Mouse (Mus musculus) embryonic facial prominence, embryonic 12.5 days (tissue): ENCODE measurements around the gene Tmprss11f. TPM values are rescaled to one million over a fixed set of nuclear protein-coding genes. Genes with fewer than 3 reads are reported as not detected.

Source experiments
- ATAC-seq: fragments of 200-750 bp; cut with Nextera tagmentation; 2 replicates; pipeline ENCODE4 v1.8.0; 2017; ENCODE audit not compliant: insufficient number of reproducible peaks, insufficient read depth, low FRiP score, low TSS enrichment
- H3K27ac ChIP-seq: fragments of 300-500 bp; sonication (generic); 2 replicates; pipeline ENCODE4 v1.5.1; 2016; ENCODE audit warnings: mild to moderate bottlenecking
- H3K27me3 ChIP-seq: fragments of 300-500 bp; sonication (generic); 2 replicates; pipeline ENCODE4 v1.6.1; 2016; ENCODE audit warnings: mild to moderate bottlenecking, moderate library complexity
- H3K36me3 ChIP-seq: fragments of 300-500 bp; sonication (generic); 2 replicates; pipeline ENCODE4 v1.6.1; 2016; ENCODE audit warnings: mild to moderate bottlenecking
- H3K4me1 ChIP-seq: fragments of 300-500 bp; sonication (generic); 2 replicates; pipeline ENCODE4 v1.6.1; 2016
- H3K4me2 ChIP-seq: fragments of 300-500 bp; sonication (generic); replicated peaks from 2 replicates; pipeline ENCODE4 v1.6.1; 2016; ENCODE audit warnings: mild to moderate bottlenecking, moderate library complexity
- H3K4me3 ChIP-seq: fragments of 300-500 bp; sonication (generic); 2 replicates; pipeline ENCODE4 v1.5.1; 2016; ENCODE audit warnings: mild to moderate bottlenecking
- H3K9ac ChIP-seq: fragments of 300-500 bp; sonication (generic); 2 replicates; pipeline ENCODE4 v1.6.1; 2016; ENCODE audit warnings: mild to moderate bottlenecking, moderate library complexity
- H3K9me3 ChIP-seq: fragments of 300-500 bp; sonication (generic); 2 replicates; pipeline ENCODE4 v1.6.1; 2016; ENCODE audit warnings: mild to moderate bottlenecking, moderate library complexity
- WGBS: fragments of 180-500 bp; shearing (Covaris S2); methylation state at CpG from one replicate; pipeline ENCODE4 v1.1.7; 2016; 5-methylcytosine and 5-hydroxymethylcytosine counted together
- polyA plus RNA-seq: library from polyadenylated mRNA; unstranded; fragments of >200 nt; fragmentation: Nextera tagmentation; extraction: Ambion mirVana; gene quantifications from 2 replicates; pipeline ENCODE4 v1.2.1, GENCODE M21; 2016

Gene Tmprss11f
- polyA plus RNA-seq, 1 experiment from 2014 or later, result 0.06 TPM

- 77% methylated on average over 9 of the region's 9 CpGs for WGBS
- Histone ChIP-seq H3K9me3 (no peaks in the 10 kb centered on the region), H3K4me1 (no peaks in the 10 kb centered on the region), H3K27ac (no peak within 1 kb of the TSS), H3K4me3 (no peak within 1 kb of the TSS), H3K27me3 (no peaks in the 10 kb centered on the region), H3K4me2 (no peak within 1 kb of the TSS), H3K9ac (no peak within 1 kb of the TSS), H3K36me3 (no peaks in the 10 kb centered on the region)
- no peak for ATAC-seq
Observed at GRCm38 (mm10) chr5:86518500-86518899, 113.7 kb downstream of the Tmprss11f start, which contains the start of gene Tmprss11g. Gene Tmprss11g, minus strand, starts transcription at chr5:86518600.

DNA sequence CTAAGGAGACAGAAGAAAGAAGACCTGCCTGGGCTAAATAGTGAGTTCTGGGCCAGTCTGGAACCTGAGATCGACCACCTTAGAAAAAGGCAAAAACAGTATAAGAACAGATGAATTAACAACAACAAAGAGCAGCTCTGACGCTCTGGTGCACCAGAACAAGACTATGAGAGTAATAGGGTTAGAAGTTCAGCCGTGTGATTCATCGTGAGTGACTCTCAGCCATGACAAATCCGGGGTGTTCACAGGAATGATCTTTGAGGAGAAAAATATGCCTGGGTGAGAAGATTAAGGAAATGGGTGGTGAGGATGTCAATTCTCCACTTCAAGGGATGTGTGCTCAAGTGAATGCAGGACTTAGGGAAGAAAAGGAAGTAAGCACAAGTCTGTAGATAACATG, 120.7 kb downstream of the Tmprss11f start:
- WGBS, result 76% methylated on average over 5 of the region's 5 CpGs

GRCm38 (mm10) chr5:86493453-86493852, 138.8 kb downstream of the Tmprss11f start:
- Histone ChIP-seq H3K36me3 (no peaks in the 10 kb centered on the region), H3K27ac (no peak overlapping the region), H3K4me1 (no peaks in the 10 kb centered on the region), H3K9ac (no peak overlapping the region), H3K4me3 (no peak overlapping the region), H3K9me3 (no peaks in the 10 kb centered on the region), H3K27me3 (no peaks in the 10 kb centered on the region), H3K4me2 (no peak overlapping the region)
- WGBS, result 81% methylated on average over 1 of the region's 1 CpGs
- ATAC-seq, result no peak

More for the DNA sequence above, 120.7 kb downstream of the Tmprss11f start:
- ATAC-seq, result no peak
- Histone ChIP-seq H3K27me3 (no peaks in the 10 kb centered on the region), H3K27ac (no peak overlapping the region), H3K9me3 (no peaks in the 10 kb centered on the region), H3K4me2 (no peak overlapping the region), H3K4me1 (no peaks in the 10 kb centered on the region), H3K4me3 (no peak overlapping the region), H3K9ac (no peak overlapping the region), H3K36me3 (no peaks in the 10 kb centered on the region)

DNA sequence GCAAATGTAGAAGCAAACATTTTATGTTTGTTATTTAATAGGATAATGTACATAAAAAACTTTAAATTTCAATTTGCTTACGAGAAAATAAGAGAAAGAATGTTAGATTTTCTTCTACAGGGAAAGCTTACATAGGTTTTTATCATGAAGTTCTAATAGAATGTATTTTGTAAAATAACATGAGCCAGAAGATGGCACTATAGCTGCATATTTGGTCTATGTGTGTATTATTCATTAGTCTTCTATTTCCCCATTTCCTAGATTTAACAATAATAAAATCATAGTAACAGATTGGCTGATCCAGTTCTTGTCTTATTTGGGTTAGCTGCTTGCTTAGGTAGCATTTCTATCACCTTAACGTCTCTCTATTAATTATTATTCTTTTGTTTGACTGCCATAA, 149.7 kb downstream of the Tmprss11f start:
- H3K4me2 ChIP-seq, result no peak overlapping the region
- ATAC-seq, result no peak
- no peak overlapping the region for H3K27ac ChIP-seq
- H3K9ac ChIP-seq, result no peak overlapping the region
- H3K36me3 ChIP-seq, result no peaks in the 10 kb centered on the region
- H3K4me3 ChIP-seq, result no peak overlapping the region
- no peaks in the 10 kb centered on the region for H3K9me3 ChIP-seq
- WGBS, result 73% methylated on average over 2 of the region's 2 CpGs
- no peaks in the 10 kb centered on the region for H3K27me3 ChIP-seq
- no peaks in the 10 kb centered on the region for H3K4me1 ChIP-seq

GRCm38 (mm10) chr5:86482031-86482430, 150.2 kb downstream of the Tmprss11f start:
- Histone ChIP-seq H3K4me1 (no peaks in the 10 kb centered on the region), H3K27me3 (no peaks in the 10 kb centered on the region), H3K27ac (no peak overlapping the region), H3K9me3 (no peaks in the 10 kb centered on the region), H3K4me2 (no peak overlapping the region), H3K9ac (no peak overlapping the region), H3K4me3 (no peak overlapping the region), H3K36me3 (no peaks in the 10 kb centered on the region)
- no peak for ATAC-seq
- 92% methylated on average over 1 of the region's 1 CpGs for WGBS

GRCm38 (mm10) chr5:86473859-86474258, 158.4 kb downstream of the Tmprss11f start:
- no peak overlapping the region for H3K4me3 ChIP-seq
- no peak for ATAC-seq
- H3K27ac ChIP-seq, result no peak overlapping the region
- H3K9ac ChIP-seq, result no peak overlapping the region
- no peaks in the 10 kb centered on the region for H3K9me3 ChIP-seq
- WGBS, result 75% methylated on average over 9 of the region's 9 CpGs
- H3K27me3 ChIP-seq, result no peaks in the 10 kb centered on the region
- H3K4me1 ChIP-seq, result no peaks in the 10 kb centered on the region
- H3K36me3 ChIP-seq, result no peaks in the 10 kb centered on the region
- no peak overlapping the region for H3K4me2 ChIP-seq

Other genes with a start within 250 kb of the Tmprss11f start
- gene Tmprss11a, start 163.4 kb downstream of the Tmprss11f start, polyA plus RNA-seq, result 0.35 and 0.38 TPM in 2 replicates
- 0.08 TPM in 1 of 2 replicates, not detected in the other for gene Tmprss11g, start 113.8 kb downstream of the Tmprss11f start, polyA plus RNA-seq
- gene Tmprss11b, start 43.9 kb upstream of the Tmprss11f start, polyA plus RNA-seq, result 0.06 and 0.24 TPM in 2 replicates
- gene Tmprss11e, start 113.4 kb upstream of the Tmprss11f start, polyA plus RNA-seq, result 0.06 TPM in 1 of 2 replicates, not detected in the other
- 48.8 and 53.4 TPM in 2 replicates for gene Ythdc1, start 171.8 kb upstream of the Tmprss11f start, polyA plus RNA-seq